Mouse (Mus musculus) heart, postnatal 10 days (tissue): ENCODE measurements around the gene Pde4dip. TPM values are rescaled to one million over a fixed set of nuclear protein-coding genes. Genes with fewer than 3 reads are reported as not detected.

Source experiments
- DNase-seq, 2 experiments: peaks; one replicate each; pipeline ENCODE4 v3.0.0; 2021
- intact Hi-C: fragments of 180-260 bp; cut with DNase I; formaldehyde crosslinking; loops from one replicate; pipeline ENCODE4 v1.15.1; 2025
- total RNA-seq, 2 experiments: library from RNA; stranded (reverse); gene quantifications; 2 replicates each; pipeline ENCODE4 v1.2.3; 2021

Pde4dip gene
- 1,000 to 10,000 TPM; 1,178 to 1,212 TPM for total RNA-seq

GRCm38 (mm10) chr3:97888168-97888901 is at the start of gene Pde4dip:
Gene Pde4dip (minus strand): TSS chr3:97888707.
- peak in 1 of 2 experiments; percentile 48 for DNase-seq
- intact Hi-C loops, result no loop called here

GRCm38 (mm10) chr3:97937945-97938266 is 49.4 kb upstream of the Pde4dip start:
- intact Hi-C loops, result loop anchor here (2.0 kb wide), 1 partner anchor 81 kb away; no protein-coding TSS in a partner anchor

GRCm38 (mm10) chr3:97937068-97937944 is 48.8 kb upstream of the Pde4dip start:
- DNase-seq, result no peak
- intact Hi-C loops, result loop anchor here (2.0 kb wide), 1 partner anchor 81 kb away; no protein-coding TSS in a partner anchor

More at GRCm38 (mm10) chr3:97937945-97938266, 49.4 kb upstream of the Pde4dip start:
- no peak for DNase-seq

GRCm38 (mm10) chr3:97934331-97935300 is 46.1 kb upstream of the Pde4dip start:
- intact Hi-C loops, result loop anchor here (5.0 kb wide), 1 partner anchor 103 kb away; no protein-coding TSS in a partner anchor

DNA sequence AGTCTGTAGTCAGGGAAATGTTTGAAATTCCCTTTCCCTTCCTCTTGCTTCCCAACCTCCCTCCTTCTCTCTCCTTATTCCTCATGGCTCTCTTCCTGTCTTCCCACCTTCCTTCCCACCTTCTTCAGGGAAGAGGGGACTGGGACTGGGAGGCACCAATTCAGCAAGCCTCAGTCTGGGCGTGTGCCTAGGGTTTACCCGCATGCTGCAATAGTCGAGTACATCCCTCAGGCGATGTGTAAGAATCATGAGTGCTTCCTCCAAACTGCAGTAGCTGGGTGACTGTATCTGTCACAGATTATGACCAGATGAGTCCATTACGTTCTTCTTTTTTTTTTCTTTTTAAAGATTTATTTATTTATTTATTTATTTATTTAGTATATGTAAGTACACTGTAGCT is 45.3 kb upstream of the Pde4dip start:
- no peak for DNase-seq
- intact Hi-C loops, result loop anchor here (5.0 kb wide), 1 partner anchor 103 kb away; no protein-coding TSS in a partner anchor

More at GRCm38 (mm10) chr3:97934331-97935300, 46.1 kb upstream of the Pde4dip start:
- DNase-seq, result no peak

DNA sequence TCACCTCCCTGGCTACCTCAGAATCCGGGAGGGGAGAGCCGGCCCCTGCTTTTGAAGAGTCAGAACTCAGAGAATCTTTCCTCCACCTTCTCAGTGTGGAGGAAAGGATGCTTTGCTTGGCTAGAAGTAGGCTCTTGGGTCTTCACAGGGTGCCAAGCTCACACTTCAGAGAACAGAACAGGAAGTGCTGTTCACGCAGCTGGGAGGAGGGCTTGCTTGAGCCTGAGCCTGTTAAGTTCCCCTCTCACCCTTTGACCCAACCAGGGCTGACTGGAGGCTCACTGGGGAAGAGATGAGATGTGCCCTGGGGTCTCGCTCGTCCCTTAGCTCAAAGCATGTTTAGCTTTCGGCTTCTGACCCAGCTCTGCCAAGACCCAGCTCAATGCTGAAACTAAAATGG is 44.7 kb upstream of the Pde4dip start:
- intact Hi-C loops, result loop anchor here (5.0 kb wide), 1 partner anchor 104 kb away; no protein-coding TSS in a partner anchor
- DNase-seq, result no peak

GRCm38 (mm10) chr3:97932771-97933170 is 44.3 kb upstream of the Pde4dip start:
- no peak for DNase-seq
- intact Hi-C loops, result loop anchor here (5.0 kb wide), 1 partner anchor 105 kb away; no protein-coding TSS in a partner anchor

DNA sequence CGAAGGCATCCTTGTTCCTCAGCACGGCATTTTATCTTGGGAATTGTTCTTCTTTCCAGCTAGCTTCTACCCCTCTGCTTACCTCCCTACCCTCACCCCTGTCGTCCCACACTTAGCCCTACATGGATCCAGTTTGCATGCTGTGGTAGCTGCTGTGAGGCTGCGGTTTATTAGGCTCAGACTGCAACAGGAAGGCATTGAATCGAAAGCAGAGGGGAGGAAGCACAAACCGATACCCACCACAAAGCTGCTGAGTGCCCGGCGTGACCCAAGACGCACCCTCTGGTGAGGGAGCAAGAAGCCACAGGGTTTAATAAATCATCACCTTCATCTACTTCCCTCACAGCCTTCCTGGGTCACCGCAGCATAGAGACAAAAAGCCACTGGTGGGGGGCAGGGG is 43.6 kb upstream of the Pde4dip start:
- intact Hi-C loops, result loop anchor here (5.0 kb wide), 1 partner anchor 105 kb away; no protein-coding TSS in a partner anchor

DNA sequence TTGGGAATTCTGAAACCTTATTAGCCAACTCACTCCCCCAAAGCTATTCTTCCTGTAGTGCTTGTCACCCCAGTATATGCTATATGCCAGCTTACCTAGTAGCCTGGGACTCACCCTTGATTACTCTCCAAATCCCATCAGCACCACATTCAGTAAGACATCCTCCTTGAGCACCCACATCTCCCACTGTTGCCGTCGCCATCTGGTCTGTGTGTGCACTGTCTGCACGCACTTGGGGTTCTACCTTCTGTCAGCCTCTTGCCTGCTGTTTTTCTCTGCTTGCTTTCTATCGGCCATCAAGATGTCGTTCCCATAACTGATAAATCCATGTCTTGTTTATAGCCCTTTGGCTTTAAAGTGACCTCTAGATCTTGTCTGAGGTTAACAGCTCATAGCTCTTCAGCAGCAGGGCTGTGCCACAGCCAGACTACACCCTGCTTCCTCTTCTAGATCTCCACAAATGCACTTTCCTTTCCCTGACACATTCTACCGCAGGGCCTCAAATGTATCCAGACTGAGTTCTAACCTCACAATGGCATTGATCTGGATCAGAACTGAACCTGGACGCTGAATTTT is 42.9 kb upstream of the Pde4dip start:
- DNase-seq, result no peak
- intact Hi-C loops, result loop anchor here (5.0 kb wide), 1 partner anchor 106 kb away; no protein-coding TSS in a partner anchor

More for the DNA sequence above, 43.6 kb upstream of the Pde4dip start:
- no peak for DNase-seq

DNA sequence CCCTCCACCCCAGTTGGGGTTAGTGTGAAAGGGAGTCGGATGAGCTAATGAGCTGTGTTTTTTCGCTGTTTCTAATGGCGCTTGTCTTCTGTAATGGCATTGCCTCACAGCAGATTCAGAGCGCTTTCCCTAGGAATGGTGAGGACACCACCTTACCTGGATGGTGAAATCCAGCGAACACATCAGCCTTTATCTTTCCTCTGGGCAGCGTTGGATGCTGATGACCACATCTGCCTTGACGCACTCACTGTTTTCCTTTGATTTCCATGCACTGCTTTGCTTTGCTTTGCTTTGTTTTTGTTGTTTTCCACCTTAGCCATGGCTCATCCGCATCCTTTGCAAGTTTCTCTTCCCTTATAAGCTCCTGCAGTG is 42.3 kb upstream of the Pde4dip start:
- no peak for DNase-seq
- intact Hi-C loops, result loop anchor here (5.0 kb wide), 1 partner anchor 107 kb away; no protein-coding TSS in a partner anchor

DNA sequence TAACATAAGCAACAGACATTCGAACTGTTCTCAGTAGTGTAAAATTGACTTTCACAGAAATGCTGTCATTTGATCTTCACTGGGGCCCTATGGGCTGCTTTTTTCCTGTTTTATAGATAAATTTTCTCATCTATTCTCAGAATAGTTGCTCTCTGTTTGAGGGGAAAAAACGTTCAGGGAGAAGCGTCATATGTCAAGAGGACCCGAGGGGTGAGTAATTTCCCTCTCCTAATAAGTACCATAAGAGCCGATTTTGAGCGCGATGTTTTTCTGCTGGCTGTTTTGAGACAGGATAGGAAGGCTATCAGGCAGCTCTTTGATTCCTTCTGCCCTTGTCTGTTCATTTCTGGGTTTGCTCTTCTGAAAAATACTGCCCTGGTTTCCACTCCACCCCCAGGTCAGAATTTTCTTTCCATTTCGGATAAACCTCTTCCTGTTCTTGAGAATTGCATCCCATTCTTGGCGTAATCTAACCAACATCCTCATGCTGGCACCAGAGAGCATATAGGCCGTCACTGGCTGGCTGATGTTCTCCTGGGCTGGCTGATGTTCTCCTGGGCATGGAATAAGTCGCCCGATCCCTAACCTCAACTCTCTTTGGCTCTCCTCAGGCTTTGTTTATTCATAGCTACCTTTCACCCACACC is 41.8 kb upstream of the Pde4dip start:
- intact Hi-C loops, result loop anchor here (5.0 kb wide), 1 partner anchor 107 kb away; no protein-coding TSS in a partner anchor
- DNase-seq, result peak; percentile 24

- intact Hi-C loops, result loop anchor here (1.0 to 5.0 kb wide), 4 partner anchors 83 to 383 kb away; partner anchors contain the start of gene Notch2
Observed at GRCm38 (mm10) chr3:97928968-97929858, 40.7 kb upstream of the Pde4dip start.

GRCm38 (mm10) chr3:97927322-97927721 is 38.8 kb upstream of the Pde4dip start:
- DNase-seq, result no peak
- intact Hi-C loops, result loop anchor here (5.0 kb wide), 3 partner anchors 85 to 385 kb away; partner anchors contain the start of gene Notch2

More at GRCm38 (mm10) chr3:97928968-97929858, 40.7 kb upstream of the Pde4dip start:
- peak; percentile 87 to 92 for DNase-seq

DNA sequence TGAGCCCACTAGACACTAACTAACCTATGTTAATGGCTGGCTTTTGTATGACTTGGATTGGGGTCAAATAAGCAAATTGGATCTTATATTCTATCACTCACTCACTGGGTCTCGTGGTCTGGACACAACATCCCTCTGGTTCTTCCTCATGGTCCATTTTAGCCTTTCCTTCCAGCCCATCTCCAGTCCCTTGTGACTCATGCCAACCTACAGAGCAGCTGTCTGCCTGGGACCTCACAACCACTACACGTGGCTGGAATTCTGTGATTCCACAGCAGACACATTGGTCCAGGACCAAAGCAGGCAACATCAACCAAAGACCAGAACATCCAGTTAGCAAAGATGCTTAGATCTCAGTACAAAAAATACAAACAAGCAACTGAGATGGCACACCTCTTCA is 36.7 kb upstream of the Pde4dip start:
- no peak for DNase-seq
- intact Hi-C loops, result loop anchor here (5.0 kb wide), 3 partner anchors 87 to 387 kb away; partner anchors contain the start of gene Notch2

GRCm38 (mm10) chr3:97918885-97919550 is 30.5 kb upstream of the Pde4dip start:
- intact Hi-C loops, result no loop called here
- no peak for DNase-seq

DNA sequence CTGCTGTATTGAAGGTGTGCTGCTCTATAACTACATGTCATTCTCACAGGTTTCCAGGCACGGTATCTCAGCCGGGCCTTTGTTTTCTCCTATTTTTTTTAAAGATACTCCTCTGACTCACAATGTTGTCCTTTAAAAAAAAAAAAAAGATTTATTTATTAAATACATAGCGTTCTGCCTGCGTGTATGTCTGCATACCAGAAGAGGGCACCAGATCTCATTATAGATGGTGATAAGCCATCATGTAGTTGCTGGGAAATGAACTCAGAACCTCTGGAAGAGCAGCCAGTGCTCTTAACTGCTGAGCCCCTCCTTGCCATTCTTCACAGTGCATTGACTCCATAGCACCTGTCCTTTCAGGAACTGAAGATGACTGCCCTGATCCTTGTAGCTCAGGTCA is 26.6 kb upstream of the Pde4dip start:
- DNase-seq, result no peak
- intact Hi-C loops, result no loop called here

DNA sequence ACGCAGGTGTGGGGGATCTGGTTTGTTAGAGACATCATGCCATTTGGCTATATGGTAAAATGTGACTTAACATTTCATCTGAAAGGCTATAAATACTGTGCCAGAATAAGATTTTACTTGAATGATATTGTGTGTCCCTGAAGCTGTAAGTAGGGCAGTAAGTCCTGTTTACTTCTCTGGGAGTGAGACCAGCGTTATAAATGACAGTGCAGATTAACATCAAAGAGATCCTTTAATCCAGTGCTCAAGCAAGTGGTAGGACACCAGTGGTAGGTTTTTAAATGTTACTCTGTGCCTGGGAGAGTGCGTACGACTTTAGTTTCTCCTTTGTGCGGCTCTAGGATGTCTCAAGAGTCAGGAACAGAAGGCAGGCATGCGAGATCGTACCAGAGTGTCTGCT is 22.6 kb upstream of the Pde4dip start:
- intact Hi-C loops, result no loop called here
- no peak for DNase-seq
